Mouse (Mus musculus): ENCODE measurements around the gene H2-Aa. TPM values are rescaled to one million over a fixed set of nuclear protein-coding genes. Genes with fewer than 3 reads are reported as not detected.
A peak's percentile ranks its signal among the peaks of the same experiment; 100 is the strongest.

H2-Aa gene
- polyA plus RNA-seq, 1 experiment from 2014 or later: not detected

- Histone ChIP-seq H3K9ac (replicated peaks) (peak overlapping the region; percentile 27), H3K27ac (replicated peaks) (peak overlapping the region; percentile 18; the same call in 1 of the 2 replicates), H3K4me1 (no peaks in the 10 kb centered on the region; the same call in 1 of the 2 replicates), H3K4me3 (peak overlapping the region; percentile 38), H3K36me3 (no peaks in the 10 kb centered on the region), H3K27me3 (no peaks in the 10 kb centered on the region), H3K9me3 (no peaks in the 10 kb centered on the region), H3K4me2 (replicated peaks) (peak overlapping the region; percentile 47)
- 21% methylated on average over 23 of the region's 23 CpGs for WGBS
- ATAC-seq (replicated peaks): peak; percentile 87
Observed at GRCm38 (mm10) chr17:34295891-34296794, 8.5 kb upstream of the H2-Aa start.

DNA sequence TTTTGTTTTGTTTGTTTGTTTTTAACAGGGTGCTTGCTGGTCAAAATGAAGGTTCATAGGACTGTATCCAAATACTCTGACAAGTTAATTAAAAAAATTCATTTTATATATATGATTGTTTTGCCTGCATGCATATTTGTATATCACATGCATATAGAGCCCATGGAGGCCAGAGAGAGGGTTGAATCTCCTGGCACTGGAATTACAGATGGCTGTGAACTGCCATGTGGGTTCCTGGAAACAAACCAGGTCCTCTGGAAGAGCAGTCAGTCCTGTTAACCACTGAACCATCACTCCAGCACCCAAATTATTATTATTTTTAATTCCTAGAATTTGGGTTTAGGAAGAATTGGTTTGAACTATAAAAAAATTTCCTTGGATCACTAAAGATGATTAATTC is 7.7 kb upstream of the H2-Aa start:
- ATAC-seq (replicated peaks): no peak

GRCm38 (mm10) chr17:34294249-34294648 is 6.6 kb upstream of the H2-Aa start:
- Histone ChIP-seq H3K9ac (replicated peaks) (no peak overlapping the region), H3K4me2 (replicated peaks) (no peak overlapping the region), H3K27ac (replicated peaks) (no peak overlapping the region), H3K36me3 (no peaks in the 10 kb centered on the region), H3K4me1 (no peaks in the 10 kb centered on the region; the same call in 1 of the 2 replicates), H3K4me3 (no peak overlapping the region), H3K27me3 (no peaks in the 10 kb centered on the region), H3K9me3 (no peaks in the 10 kb centered on the region)
- WGBS: 72% methylated on average over 4 of the region's 4 CpGs
- no peak for ATAC-seq (replicated peaks)

More for the DNA sequence above, 7.7 kb upstream of the H2-Aa start:
- Histone ChIP-seq H3K27me3 (no peaks in the 10 kb centered on the region), H3K27ac (replicated peaks) (no peak overlapping the region), H3K9ac (replicated peaks) (no peak overlapping the region), H3K36me3 (no peaks in the 10 kb centered on the region), H3K4me3 (no peak overlapping the region), H3K4me1 (no peaks in the 10 kb centered on the region; the same call in 1 of the 2 replicates), H3K9me3 (no peaks in the 10 kb centered on the region), H3K4me2 (replicated peaks) (no peak overlapping the region)

GRCm38 (mm10) chr17:34293533-34293932 is 5.9 kb upstream of the H2-Aa start:
- H3K4me1 ChIP-seq: no peaks in the 10 kb centered on the region; the same call in 1 of the 2 replicates
- no peak overlapping the region for H3K27ac ChIP-seq (replicated peaks)
- no peaks in the 10 kb centered on the region for H3K36me3 ChIP-seq
- H3K9me3 ChIP-seq: no peaks in the 10 kb centered on the region
- no peak overlapping the region for H3K4me3 ChIP-seq
- WGBS: 54% methylated on average over 2 of the region's 2 CpGs
- H3K9ac ChIP-seq (replicated peaks): no peak overlapping the region
- no peaks in the 10 kb centered on the region for H3K27me3 ChIP-seq
- ATAC-seq (replicated peaks): no peak
- H3K4me2 ChIP-seq (replicated peaks): no peak overlapping the region

DNA sequence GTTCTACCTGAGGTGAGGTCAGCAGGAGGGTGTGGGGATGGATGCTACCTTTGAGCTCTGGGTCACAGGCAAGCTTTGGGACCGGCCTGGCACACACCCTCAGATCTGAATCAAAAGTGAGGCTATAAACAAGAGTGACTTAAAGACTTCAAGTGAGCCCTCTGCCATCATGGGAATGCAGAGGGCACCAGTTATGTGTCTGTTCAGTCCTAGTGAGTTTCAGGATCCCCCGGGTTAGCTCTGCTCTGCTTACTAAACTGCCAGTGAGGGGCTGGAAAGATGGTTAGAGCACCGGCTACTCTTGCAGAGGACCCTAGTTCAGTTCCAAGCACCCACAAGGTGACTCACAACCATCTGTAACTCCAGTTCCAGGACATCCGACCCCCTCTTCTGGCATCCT is 4.9 kb upstream of the H2-Aa start:
- H3K9ac ChIP-seq (replicated peaks): no peak overlapping the region
- ATAC-seq (replicated peaks): no peak
- 90% methylated on average over 4 of the region's 4 CpGs for WGBS
- H3K27ac ChIP-seq (replicated peaks): no peak overlapping the region
- no peaks in the 10 kb centered on the region for H3K9me3 ChIP-seq
- no peaks in the 10 kb centered on the region for H3K27me3 ChIP-seq
- no peaks in the 10 kb centered on the region for H3K36me3 ChIP-seq
- no peaks in the 10 kb centered on the region; the same call in 1 of the 2 replicates for H3K4me1 ChIP-seq
- no peak overlapping the region for H3K4me2 ChIP-seq (replicated peaks)
- H3K4me3 ChIP-seq: no peak overlapping the region

DNA sequence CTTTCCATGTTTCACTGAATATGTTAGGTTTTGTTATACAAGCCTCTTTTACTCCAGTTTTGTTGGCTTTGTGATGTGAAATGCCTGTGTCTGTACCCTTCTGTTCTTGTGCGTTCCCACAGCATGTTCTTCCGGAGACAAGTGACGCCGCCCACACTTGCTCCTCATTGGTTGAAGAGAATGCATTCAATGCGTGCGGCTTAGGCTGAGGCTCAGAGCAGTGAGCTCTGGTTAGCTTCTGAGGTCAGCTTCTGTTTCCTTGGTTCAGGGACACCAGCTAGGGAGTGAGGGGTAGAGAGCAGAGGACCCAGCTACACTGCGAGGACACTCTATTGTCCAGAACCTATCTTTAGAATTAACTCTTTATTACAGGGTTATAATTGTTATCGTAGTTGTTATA is 4.0 kb upstream of the H2-Aa start:
- Histone ChIP-seq H3K27me3 (no peaks in the 10 kb centered on the region), H3K4me1 (no peaks in the 10 kb centered on the region; the same call in 1 of the 2 replicates), H3K4me2 (replicated peaks) (no peak overlapping the region), H3K9ac (replicated peaks) (no peak overlapping the region), H3K4me3 (no peak overlapping the region), H3K36me3 (no peaks in the 10 kb centered on the region), H3K27ac (replicated peaks) (no peak overlapping the region), H3K9me3 (no peaks in the 10 kb centered on the region)
- WGBS: 12% methylated on average over 8 of the region's 8 CpGs
- ATAC-seq (replicated peaks): peak; percentile 90

- Histone ChIP-seq H3K27ac (replicated peaks) (no peak overlapping the region), H3K27me3 (no peaks in the 10 kb centered on the region), H3K4me3 (no peak overlapping the region), H3K36me3 (no peaks in the 10 kb centered on the region), H3K4me2 (replicated peaks) (no peak overlapping the region), H3K4me1 (no peaks in the 10 kb centered on the region), H3K9me3 (no peaks in the 10 kb centered on the region), H3K9ac (replicated peaks) (no peak overlapping the region)
- no peak for ATAC-seq (replicated peaks)
- WGBS: 81% methylated on average over 3 of the region's 3 CpGs
Observed at GRCm38 (mm10) chr17:34288131-34288530, 508 bp upstream of the H2-Aa start.

DNA sequence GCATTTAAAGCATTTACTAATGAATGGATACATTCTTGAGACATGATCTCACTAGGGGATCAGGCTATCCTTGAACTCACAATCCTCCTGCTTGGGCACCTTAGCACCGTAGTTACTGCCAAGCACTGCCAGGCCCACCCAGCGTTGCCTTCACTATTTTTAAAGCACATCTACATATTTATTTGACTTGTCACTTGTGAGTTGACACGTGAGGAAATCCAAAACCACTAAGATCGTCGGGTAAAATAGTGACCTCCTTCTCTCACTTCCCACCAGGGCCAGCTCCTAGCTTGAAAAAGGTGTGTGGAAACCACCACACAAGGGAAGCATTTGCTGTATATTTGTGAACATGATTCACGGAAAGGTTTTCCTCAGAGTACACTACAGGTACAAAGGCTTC is 624 bp downstream of the H2-Aa start:
- Histone ChIP-seq H3K27ac (replicated peaks) (no peak overlapping the region), H3K4me3 (no peak overlapping the region), H3K4me2 (replicated peaks) (no peak overlapping the region), H3K4me1 (no peaks in the 10 kb centered on the region), H3K27me3 (no peaks in the 10 kb centered on the region), H3K9ac (replicated peaks) (no peak overlapping the region), H3K36me3 (no peaks in the 10 kb centered on the region), H3K9me3 (no peaks in the 10 kb centered on the region)
- ATAC-seq (replicated peaks): no peak
- 71% methylated on average over 6 of the region's 6 CpGs for WGBS

GRCm38 (mm10) chr17:34286501-34286900 is 1.1 kb downstream of the H2-Aa start:
- no peaks in the 10 kb centered on the region for H3K4me1 ChIP-seq
- no peak overlapping the region for H3K4me3 ChIP-seq
- H3K36me3 ChIP-seq: no peaks in the 10 kb centered on the region
- 79% methylated on average over 5 of the region's 5 CpGs for WGBS
- ATAC-seq (replicated peaks): no peak
- no peak overlapping the region for H3K4me2 ChIP-seq (replicated peaks)
- H3K9ac ChIP-seq (replicated peaks): no peak overlapping the region
- no peaks in the 10 kb centered on the region for H3K27me3 ChIP-seq
- H3K9me3 ChIP-seq: no peaks in the 10 kb centered on the region
- no peak overlapping the region for H3K27ac ChIP-seq (replicated peaks)

DNA sequence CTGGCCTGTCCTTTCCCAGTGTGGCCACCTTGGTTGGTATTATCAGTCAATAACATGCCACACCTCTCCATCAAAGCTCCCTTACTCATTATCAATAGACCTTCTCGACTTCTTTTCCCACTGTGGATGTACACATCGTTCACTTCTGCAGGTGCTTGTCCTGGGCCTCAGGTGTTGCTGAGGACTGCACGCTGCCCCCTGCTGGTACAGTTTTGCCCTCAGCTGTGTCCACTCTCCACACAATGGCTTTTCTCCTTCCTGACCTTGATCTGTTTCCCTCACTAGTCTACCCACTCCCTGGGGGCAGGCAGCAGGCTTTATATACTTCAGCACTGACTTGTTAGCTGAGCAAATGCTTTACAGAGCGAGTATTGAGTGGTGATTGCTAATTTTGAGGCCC is 1.8 kb downstream of the H2-Aa start:
- Histone ChIP-seq H3K9ac (replicated peaks) (no peak overlapping the region), H3K36me3 (no peaks in the 10 kb centered on the region), H3K4me1 (no peaks in the 10 kb centered on the region), H3K27ac (replicated peaks) (no peak overlapping the region), H3K4me2 (replicated peaks) (no peak overlapping the region), H3K9me3 (no peaks in the 10 kb centered on the region), H3K4me3 (no peak overlapping the region), H3K27me3 (no peaks in the 10 kb centered on the region)
- 41% methylated on average over 4 of the region's 4 CpGs for WGBS
- no peak for ATAC-seq (replicated peaks)

DNA sequence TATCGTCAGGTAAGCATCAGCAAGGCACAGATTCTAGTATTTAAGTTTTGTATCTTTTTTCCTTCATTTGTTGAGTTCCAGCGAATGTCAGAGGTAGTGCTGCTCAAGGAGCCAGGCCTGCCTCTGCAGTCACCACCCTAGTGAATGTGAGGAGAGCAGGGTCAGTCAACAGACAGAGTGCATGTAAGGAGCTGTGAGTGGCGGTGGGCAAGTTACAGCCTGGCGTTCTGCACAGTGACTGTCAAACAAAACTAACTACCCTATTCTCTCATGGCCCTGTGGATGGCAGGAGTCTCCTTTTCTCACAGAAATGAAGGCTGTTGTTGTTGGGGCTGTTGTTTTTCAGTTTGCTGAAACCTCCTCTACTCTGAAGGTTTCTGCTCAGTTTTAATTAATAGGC is 2.3 kb downstream of the H2-Aa start:
- 78% methylated on average over 4 of the region's 4 CpGs for WGBS
- H3K9me3 ChIP-seq: no peaks in the 10 kb centered on the region
- H3K27me3 ChIP-seq: no peaks in the 10 kb centered on the region

GRCm38 (mm10) chr17:34281836-34282235 is 5.8 kb downstream of the H2-Aa start:
- ATAC-seq (replicated peaks): no peak
- Histone ChIP-seq H3K9me3 (no peaks in the 10 kb centered on the region), H3K9ac (replicated peaks) (no peak overlapping the region), H3K27ac (replicated peaks) (no peak overlapping the region), H3K4me2 (replicated peaks) (no peak overlapping the region), H3K27me3 (no peaks in the 10 kb centered on the region), H3K4me1 (no peaks in the 10 kb centered on the region), H3K36me3 (no peaks in the 10 kb centered on the region), H3K4me3 (no peak overlapping the region)
- 76% methylated on average over 1 of the region's 1 CpGs for WGBS

More for the DNA sequence above, 2.3 kb downstream of the H2-Aa start:
- no peak overlapping the region for H3K27ac ChIP-seq (replicated peaks)
- H3K4me2 ChIP-seq (replicated peaks): no peak overlapping the region
- H3K4me1 ChIP-seq: no peaks in the 10 kb centered on the region
- no peak overlapping the region for H3K9ac ChIP-seq (replicated peaks)
- no peak for ATAC-seq (replicated peaks)
- no peak overlapping the region for H3K4me3 ChIP-seq
- H3K36me3 ChIP-seq: no peaks in the 10 kb centered on the region
